Mouse (Mus musculus) adrenal gland, postnatal 14 days (tissue): Measurements from ENCODE around the gene Cacna1a. TPM values are rescaled to one million over a fixed set of nuclear protein-coding genes. Genes with fewer than 3 reads are reported as not detected.
A peak's percentile ranks its signal among the peaks of the same experiment; 100 is the strongest.

Experiments
- DNase-seq: peaks from one replicate; pipeline ENCODE4 v3.0.0; 2021; ENCODE audit warnings: mixed read lengths
- total RNA-seq: library from RNA; stranded (reverse); gene quantifications from 2 replicates; pipeline ENCODE4 v1.2.3, GENCODE M21; 2021

The Cacna1a gene
- total RNA-seq, 1 experiment from 2014 or later = 4.5 TPM

- peak; percentile 51 for DNase-seq
Measured at GRCm38 (mm10) chr8:84413886-84414851, 25.9 kb downstream of the Cacna1a start.

- no peak for DNase-seq
Measured at GRCm38 (mm10) chr8:84414918-84415317, 26.7 kb downstream of the Cacna1a start.

- DNase-seq = peak; percentile 29
Measured at GRCm38 (mm10) chr8:84415378-84415898, 27.2 kb downstream of the Cacna1a start.

- DNase-seq = no peak
Measured at GRCm38 (mm10) chr8:84416041-84416440, 27.8 kb downstream of the Cacna1a start.

- DNase-seq = no peak
Measured at GRCm38 (mm10) chr8:84416915-84417314, 28.7 kb downstream of the Cacna1a start.

- no peak for DNase-seq
Measured at GRCm38 (mm10) chr8:84417840-84418239, 29.6 kb downstream of the Cacna1a start.

- DNase-seq = no peak
Measured at GRCm38 (mm10) chr8:84424426-84424825, 36.2 kb downstream of the Cacna1a start.

GRCm38 (mm10) chr8:84426087-84426486 is 37.8 kb downstream of the Cacna1a start:
- DNase-seq = no peak

- no peak for DNase-seq
Measured at GRCm38 (mm10) chr8:84426582-84426981, 38.3 kb downstream of the Cacna1a start.

- DNase-seq = no peak
Measured at GRCm38 (mm10) chr8:84428034-84428433, 39.8 kb downstream of the Cacna1a start.

- no peak for DNase-seq
Measured at GRCm38 (mm10) chr8:84429014-84429413, 40.8 kb downstream of the Cacna1a start.

- no peak for DNase-seq
Measured at GRCm38 (mm10) chr8:84429492-84429891, 41.3 kb downstream of the Cacna1a start.

GRCm38 (mm10) chr8:84435370-84435769 is 47.1 kb downstream of the Cacna1a start:
- DNase-seq = no peak

- no peak for DNase-seq
Measured at GRCm38 (mm10) chr8:84439813-84440212, 51.6 kb downstream of the Cacna1a start.

GRCm38 (mm10) chr8:84442043-84442442 is 53.8 kb downstream of the Cacna1a start:
- peak; percentile 7 for DNase-seq

GRCm38 (mm10) chr8:84446571-84446991 is 58.3 kb downstream of the Cacna1a start:
- no peak for DNase-seq

GRCm38 (mm10) chr8:84454532-84454931 is 66.3 kb downstream of the Cacna1a start:
- peak; percentile 88 for DNase-seq

GRCm38 (mm10) chr8:84458853-84459252 is 70.6 kb downstream of the Cacna1a start:
- DNase-seq = no peak

- no peak for DNase-seq
Measured at GRCm38 (mm10) chr8:84459276-84459675, 71.0 kb downstream of the Cacna1a start.

- no peak for DNase-seq
Measured at GRCm38 (mm10) chr8:84460698-84461097, 72.5 kb downstream of the Cacna1a start.

- DNase-seq = no peak
Measured at GRCm38 (mm10) chr8:84466932-84467331, 78.7 kb downstream of the Cacna1a start.

- no peak for DNase-seq
Measured at GRCm38 (mm10) chr8:84469076-84469475, 80.8 kb downstream of the Cacna1a start.

- DNase-seq = peak; percentile 86
Measured at GRCm38 (mm10) chr8:84471271-84471995, 83.2 kb downstream of the Cacna1a start.
